Mouse (Mus musculus): ENCODE results near the gene Tbc1d14. TPM values are rescaled to one million over a fixed set of nuclear protein-coding genes. Genes with fewer than 3 reads are reported as not detected.

The Tbc1d14 gene
- total RNA-seq, 1 experiment, result 12.5 TPM

DNA sequence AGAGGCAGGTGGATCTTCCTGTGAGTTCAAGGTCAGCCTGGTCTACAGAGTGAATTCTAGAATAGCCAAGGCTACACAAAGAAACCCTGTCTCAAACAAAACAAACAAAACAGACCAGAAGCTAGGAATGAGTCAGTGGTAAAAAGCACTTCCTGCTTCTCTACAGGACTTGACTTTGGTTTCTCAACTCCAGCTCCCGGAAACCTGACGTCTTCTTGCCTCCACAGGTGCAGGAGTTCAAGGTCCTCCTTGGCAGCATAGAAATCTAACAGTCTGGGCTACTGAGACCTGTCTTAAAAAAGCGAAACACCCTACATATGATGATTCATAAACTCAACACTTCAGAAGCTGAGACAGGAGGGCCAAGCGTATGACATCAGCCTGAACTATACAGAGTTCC is 39.2 kb downstream of the Tbc1d14 start:
- no peaks in the 10 kb centered on the region for H3K9me3 ChIP-seq (ENCODE audit: control insufficient read depth, insufficient read depth, low read depth, low read length)
- H3K9ac ChIP-seq (ENCODE audit: insufficient read depth, low read depth, low read length, poor library complexity, severe bottlenecking), result no peak overlapping the region
- DNase-seq (ENCODE audit: low read depth, low spot score), result no peak
- peaks cover 18 to 31% of the 10 kb centered on the region in 2 experiments for H3K4me1 ChIP-seq (ENCODE audit: control insufficient read depth in 2 of 2, insufficient read depth in 2 of 2, low read length in 2 of 2, poor library complexity in 1 of 2)
- TF ChIP-seq ZNF384 (IDR thresholded peaks at IDR 0.05; ENCODE audit: low read depth, low read length) (no peak), MAFK (IDR thresholded peaks at IDR 0.05; ENCODE audit: insufficient read depth, low read depth, low read length) (no peak), CHD2 (IDR thresholded peaks at IDR 0.05; ENCODE audit: low read depth, low read length) (no peak), ZC3H11A (IDR thresholded peaks at IDR 0.05; ENCODE audit: borderline replicate concordance, low read depth, low read length) (no peak), HCFC1 (IDR thresholded peaks at IDR 0.05; ENCODE audit: borderline replicate concordance, insufficient read depth, low read length) (no peak)
- in situ Hi-C loops (cut with MboI; ENCODE audit: low sequenced_read_pairs in 2 of 2, unreplicated experiment in 2 of 2), result no loop called here
- H3K36me3 ChIP-seq (ENCODE audit: control insufficient read depth, insufficient read depth, low read length, poor library complexity, severe bottlenecking), result no peaks in the 10 kb centered on the region
- H3K27ac ChIP-seq (ENCODE audit: insufficient read depth, low read depth, low read length, poor library complexity, severe bottlenecking), result no peak overlapping the region
- no peak overlapping the region for H3K4me3 ChIP-seq (ENCODE audit: insufficient read depth in 1 of 2, low read depth in 1 of 2, low read length in 2 of 2, poor library complexity in 1 of 2, severe bottlenecking in 1 of 2)

DNA sequence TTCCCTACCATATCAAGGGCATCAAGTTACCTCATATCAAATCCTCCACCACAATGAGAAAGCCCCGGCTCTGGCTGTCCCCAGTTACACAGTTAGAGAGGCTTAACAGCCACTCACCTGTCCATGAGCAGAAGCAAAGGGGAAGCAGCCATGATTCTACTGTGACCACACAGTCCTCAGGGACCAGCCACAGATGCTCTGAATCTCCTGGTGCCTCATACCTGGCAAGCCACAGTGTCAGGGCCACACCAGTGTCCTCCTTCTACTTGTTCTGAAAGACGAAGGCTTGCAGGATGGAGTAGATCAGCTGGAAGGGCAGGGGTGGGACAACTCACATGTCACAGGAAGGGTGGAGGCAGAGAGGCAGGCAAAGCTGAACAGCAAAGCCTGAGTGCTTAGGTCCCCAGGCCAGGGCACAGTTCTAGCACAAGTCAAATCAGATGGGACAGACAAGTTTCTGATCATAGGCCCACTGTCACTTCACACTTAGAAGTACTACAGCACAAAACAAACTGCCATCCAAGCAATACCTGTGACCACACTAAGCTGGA is 39.9 kb downstream of the Tbc1d14 start:
- in situ Hi-C loops (cut with MboI; ENCODE audit: low sequenced_read_pairs in 2 of 2, unreplicated experiment in 2 of 2), result no loop called here
- no peak overlapping the region for H3K9ac ChIP-seq (ENCODE audit: insufficient read depth, low read depth, low read length, poor library complexity, severe bottlenecking)
- H3K4me1 ChIP-seq (ENCODE audit: control insufficient read depth in 2 of 2, insufficient read depth in 2 of 2, low read length in 2 of 2, poor library complexity in 1 of 2), result peaks cover 18 to 34% of the 10 kb centered on the region in 2 experiments
- no peak overlapping the region for H3K27ac ChIP-seq (ENCODE audit: insufficient read depth, low read depth, low read length, poor library complexity, severe bottlenecking)
- no peaks in the 10 kb centered on the region for H3K9me3 ChIP-seq (ENCODE audit: control insufficient read depth, insufficient read depth, low read depth, low read length)
- H3K36me3 ChIP-seq (ENCODE audit: control insufficient read depth, insufficient read depth, low read length, poor library complexity, severe bottlenecking), result no peaks in the 10 kb centered on the region
- TF ChIP-seq ZNF384 (IDR thresholded peaks at IDR 0.05; ENCODE audit: low read depth, low read length), result no peak
- no peak for TF ChIP-seq HCFC1 (IDR thresholded peaks at IDR 0.05; ENCODE audit: borderline replicate concordance, insufficient read depth, low read length)
- TF ChIP-seq MAFK (IDR thresholded peaks at IDR 0.05; ENCODE audit: insufficient read depth, low read depth, low read length), result no peak
- no peak for TF ChIP-seq ZC3H11A (IDR thresholded peaks at IDR 0.05; ENCODE audit: borderline replicate concordance, low read depth, low read length)
- TF ChIP-seq CHD2 (IDR thresholded peaks at IDR 0.05; ENCODE audit: low read depth, low read length), result no peak
- no peak overlapping the region for H3K4me3 ChIP-seq (ENCODE audit: insufficient read depth in 1 of 2, low read depth in 1 of 2, low read length in 2 of 2, poor library complexity in 1 of 2, severe bottlenecking in 1 of 2)
- no peak for DNase-seq (ENCODE audit: low read depth, low spot score)

DNA sequence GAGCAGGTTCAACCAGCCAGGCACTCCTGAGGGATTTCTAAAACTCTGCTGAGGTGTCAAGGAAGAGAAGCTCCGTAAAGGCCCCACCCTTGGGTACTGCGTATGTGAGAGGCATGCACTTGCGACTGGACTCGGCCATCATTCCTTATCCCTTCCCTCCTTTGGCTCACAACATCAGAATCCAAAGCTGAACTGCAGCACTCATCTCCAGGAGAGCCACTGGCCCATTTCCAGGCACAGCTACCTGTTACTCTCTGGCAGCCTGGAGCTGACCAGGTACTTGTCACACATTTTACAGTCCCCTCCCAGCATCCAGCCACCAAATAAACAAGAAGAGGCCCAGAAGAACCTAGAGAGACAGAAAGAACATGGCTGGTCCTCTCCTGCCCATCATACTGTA is 40.7 kb downstream of the Tbc1d14 start:
- Histone ChIP-seq H3K36me3 (ENCODE audit: control insufficient read depth, insufficient read depth, low read length, poor library complexity, severe bottlenecking) (no peaks in the 10 kb centered on the region), H3K9me3 (ENCODE audit: control insufficient read depth, insufficient read depth, low read depth, low read length) (no peaks in the 10 kb centered on the region), H3K27ac (ENCODE audit: insufficient read depth, low read depth, low read length, poor library complexity, severe bottlenecking) (no peak overlapping the region), H3K9ac (ENCODE audit: insufficient read depth, low read depth, low read length, poor library complexity, severe bottlenecking) (no peak overlapping the region), H3K4me3 (ENCODE audit: insufficient read depth in 1 of 2, low read depth in 1 of 2, low read length in 2 of 2, poor library complexity in 1 of 2, severe bottlenecking in 1 of 2) (no peak overlapping the region), H3K4me1 (ENCODE audit: control insufficient read depth in 2 of 2, insufficient read depth in 2 of 2, low read length in 2 of 2, poor library complexity in 1 of 2) (peaks cover 18 to 34% of the 10 kb centered on the region in 2 experiments)
- no peak for TF ChIP-seq ZC3H11A (IDR thresholded peaks at IDR 0.05; ENCODE audit: borderline replicate concordance, low read depth, low read length)
- in situ Hi-C loops (cut with MboI; ENCODE audit: low sequenced_read_pairs in 2 of 2, unreplicated experiment in 2 of 2), result no loop called here
- DNase-seq (ENCODE audit: low read depth, low spot score), result no peak

DNA sequence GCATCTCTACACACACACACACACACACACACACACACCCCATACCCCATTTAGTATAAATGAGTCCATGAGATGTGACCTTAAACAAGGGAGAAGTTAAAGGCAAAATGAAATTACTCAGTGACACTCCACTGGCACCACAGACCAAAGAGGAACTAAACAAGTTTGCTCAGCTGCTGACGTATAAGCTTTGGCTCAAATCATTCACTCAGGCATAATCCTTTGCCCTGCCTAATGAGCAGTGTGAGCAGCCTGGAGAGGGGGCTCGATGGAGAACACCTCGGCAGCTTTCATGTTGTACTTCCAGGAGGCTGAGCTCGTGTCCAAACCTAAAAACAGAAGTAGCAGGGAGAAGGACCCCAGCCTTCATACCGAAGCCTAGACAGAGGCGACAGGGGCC is 43.8 kb downstream of the Tbc1d14 start:
- no peak overlapping the region for H3K9ac ChIP-seq (ENCODE audit: insufficient read depth, low read depth, low read length, poor library complexity, severe bottlenecking)
- no peaks in the 10 kb centered on the region for H3K36me3 ChIP-seq (ENCODE audit: control insufficient read depth, insufficient read depth, low read length, poor library complexity, severe bottlenecking)
- in situ Hi-C loops (cut with MboI; ENCODE audit: low sequenced_read_pairs in 2 of 2, unreplicated experiment in 2 of 2), result no loop called here
- H3K4me1 ChIP-seq (ENCODE audit: control insufficient read depth in 2 of 2, insufficient read depth in 2 of 2, low read length in 2 of 2, poor library complexity in 1 of 2), result peaks cover 4 to 27% of the 10 kb centered on the region in 2 experiments; a peak in 2 of 4 replicates
- no peaks in the 10 kb centered on the region for H3K9me3 ChIP-seq (ENCODE audit: control insufficient read depth, insufficient read depth, low read depth, low read length)
- H3K27ac ChIP-seq (ENCODE audit: insufficient read depth, low read depth, low read length, poor library complexity, severe bottlenecking), result no peak overlapping the region
- H3K4me3 ChIP-seq (ENCODE audit: insufficient read depth in 1 of 2, low read depth in 1 of 2, low read length in 2 of 2, poor library complexity in 1 of 2, severe bottlenecking in 1 of 2), result no peak overlapping the region
- DNase-seq (ENCODE audit: low read depth, low spot score), result no peak
- TF ChIP-seq ZC3H11A (IDR thresholded peaks at IDR 0.05; ENCODE audit: borderline replicate concordance, low read depth, low read length) (no peak), CHD2 (IDR thresholded peaks at IDR 0.05; ENCODE audit: low read depth, low read length) (no peak), MAFK (IDR thresholded peaks at IDR 0.05; ENCODE audit: insufficient read depth, low read depth, low read length) (no peak), HCFC1 (IDR thresholded peaks at IDR 0.05; ENCODE audit: borderline replicate concordance, insufficient read depth, low read length) (no peak), ZNF384 (IDR thresholded peaks at IDR 0.05; ENCODE audit: low read depth, low read length) (no peak)

DNA sequence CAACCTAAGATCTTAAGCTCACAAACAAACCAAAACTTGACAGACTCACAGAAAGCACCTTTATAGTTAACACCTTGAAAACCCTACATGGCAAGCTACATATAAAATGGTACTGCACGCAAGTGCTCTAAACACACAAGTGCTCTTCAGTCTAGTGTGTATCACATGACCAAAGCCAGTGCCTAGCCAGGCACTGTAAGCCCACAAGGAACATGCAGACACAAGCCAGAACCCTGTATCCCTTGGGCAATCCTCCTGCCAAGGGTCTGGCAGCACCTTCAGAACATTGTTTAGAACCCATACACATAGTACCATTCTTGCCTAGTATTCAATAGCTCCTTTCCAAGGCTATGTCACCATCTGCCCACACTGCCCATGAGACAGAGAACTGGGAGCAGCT is 48.3 kb downstream of the Tbc1d14 start:
- Histone ChIP-seq H3K36me3 (ENCODE audit: control insufficient read depth, insufficient read depth, low read length, poor library complexity, severe bottlenecking) (no peaks in the 10 kb centered on the region), H3K4me1 (ENCODE audit: control insufficient read depth in 2 of 2, insufficient read depth in 2 of 2, low read length in 2 of 2, poor library complexity in 1 of 2) (peaks cover 0 to 9% of the 10 kb centered on the region in 2 experiments; a peak in 1 of 4 replicates), H3K27ac (ENCODE audit: insufficient read depth, low read depth, low read length, poor library complexity, severe bottlenecking) (no peak overlapping the region), H3K4me3 (ENCODE audit: insufficient read depth in 1 of 2, low read depth in 1 of 2, low read length in 2 of 2, poor library complexity in 1 of 2, severe bottlenecking in 1 of 2) (no peak overlapping the region), H3K9me3 (ENCODE audit: control insufficient read depth, insufficient read depth, low read depth, low read length) (no peaks in the 10 kb centered on the region), H3K9ac (ENCODE audit: insufficient read depth, low read depth, low read length, poor library complexity, severe bottlenecking) (no peak overlapping the region)
- in situ Hi-C loops (cut with MboI; ENCODE audit: low sequenced_read_pairs in 2 of 2, unreplicated experiment in 2 of 2), result no loop called here
- no peak for DNase-seq (ENCODE audit: low read depth, low spot score)
- TF ChIP-seq HCFC1 (IDR thresholded peaks at IDR 0.05; ENCODE audit: borderline replicate concordance, insufficient read depth, low read length) (no peak), ZNF384 (IDR thresholded peaks at IDR 0.05; ENCODE audit: low read depth, low read length) (no peak), ZC3H11A (IDR thresholded peaks at IDR 0.05; ENCODE audit: borderline replicate concordance, low read depth, low read length) (no peak), CHD2 (IDR thresholded peaks at IDR 0.05; ENCODE audit: low read depth, low read length) (no peak), MAFK (IDR thresholded peaks at IDR 0.05; ENCODE audit: insufficient read depth, low read depth, low read length) (no peak)
